23 mouse cellular contexts compared by ENCODE assay signal in the genomic region with DNA sequence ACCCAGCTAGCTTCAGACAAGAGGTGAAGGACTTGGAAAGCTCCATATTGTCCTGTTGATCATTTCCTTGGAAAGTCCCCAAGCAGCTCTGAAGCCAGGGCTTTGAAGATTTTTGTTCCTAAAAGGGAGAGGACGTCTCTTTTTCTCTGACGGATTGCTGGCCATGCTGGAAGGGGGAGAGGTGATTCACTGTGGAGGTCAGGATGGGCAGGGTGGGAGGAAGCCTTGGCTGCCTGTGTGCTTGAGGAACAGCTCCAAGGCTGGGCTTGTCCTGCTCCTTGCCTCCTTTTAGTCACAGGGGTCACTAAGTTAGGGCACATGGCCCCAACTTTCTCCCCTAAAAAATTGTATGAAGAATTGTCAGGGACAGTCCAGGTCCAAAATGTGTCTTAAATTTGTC.
DNase-seq lines count a peak whose midpoint lies in the region; ATAC-seq and TF ChIP-seq lines count a peak whose summit lies in the region.
"Had no signal": no experiment of that assay in that cellular context is flagged by ENCODE, and none has a peak within 500 bp of the region (broad histone marks: within the 10 kb centered on the region; RNA-seq: fewer than 3 reads in every experiment).

No protein-coding gene starts in this region.

- no peak for TF ChIP-seq POLR2A in limb, embryonic 14.5 days (IDR thresholded peaks at IDR 0.05; ENCODE audit: borderline replicate concordance, extremely low read depth, insufficient read depth, insufficient read length)

- no peak overlapping the region for H3K4me3 ChIP-seq in intestine, embryonic 15.5 days (replicated peaks)
- no peak overlapping the region for H3K4me3 ChIP-seq in intestine, postnatal 0 days (ENCODE audit: low read depth, low read length)
- no peak overlapping the region for H3K4me3 ChIP-seq in limb, embryonic 14.5 days (replicated peaks; ENCODE audit: low read length)
- no peak overlapping the region for H3K4me3 ChIP-seq in limb, embryonic 10.5 days
- H3K4me3 ChIP-seq: embryonic facial prominence, embryonic 15.5 days; limb, embryonic 15.5 days; liver, embryonic 15.5 days; midbrain, embryonic 12.5 days; neural tube, embryonic 12.5 days had no signal

- WGBS in intestine, embryonic 15.5 days: 55% methylated on average over 2 of the region's 2 CpGs
- 42% methylated on average over 2 of the region's 2 CpGs for WGBS in intestine, postnatal 0 days
- WGBS in limb, embryonic 14.5 days: 73% methylated on average over 2 of the region's 2 CpGs
- WGBS in limb, embryonic 10.5 days: 71% methylated on average over 2 of the region's 2 CpGs

- H3K36me3 ChIP-seq in intestine, embryonic 15.5 days: no peaks in the 10 kb centered on the region
- no peaks in the 10 kb centered on the region for H3K36me3 ChIP-seq in intestine, postnatal 0 days (ENCODE audit: control insufficient read depth, insufficient read depth)
- no peaks in the 10 kb centered on the region for H3K36me3 ChIP-seq in limb, embryonic 14.5 days (ENCODE audit: control insufficient read depth, insufficient read depth, low read length)
- no peaks in the 10 kb centered on the region for H3K36me3 ChIP-seq in limb, embryonic 10.5 days
- H3K36me3 ChIP-seq: embryonic facial prominence, embryonic 15.5 days; limb, embryonic 15.5 days; liver, embryonic 15.5 days; midbrain, embryonic 12.5 days; neural tube, embryonic 12.5 days had no signal

- H3K4me1 ChIP-seq in intestine, embryonic 15.5 days (replicated peaks): no peaks in the 10 kb centered on the region
- no peaks in the 10 kb centered on the region for H3K4me1 ChIP-seq in intestine, postnatal 0 days (replicated peaks; ENCODE audit: control insufficient read depth, insufficient read depth, low read length)
- H3K4me1 ChIP-seq in limb, embryonic 14.5 days (ENCODE audit: control insufficient read depth, insufficient read depth, low read length): no peaks in the 10 kb centered on the region
- H3K4me1 ChIP-seq in limb, embryonic 10.5 days: no peaks in the 10 kb centered on the region
- H3K4me1 ChIP-seq: embryonic facial prominence, embryonic 15.5 days; limb, embryonic 15.5 days; liver, embryonic 15.5 days; midbrain, embryonic 12.5 days; neural tube, embryonic 12.5 days had no signal

- DNase-seq in limb, embryonic 14.5 days (ENCODE audit: low spot score): peak; percentile 9
- no peak for DNase-seq in limb, embryonic 10.5 days (ENCODE audit: low spot score)
- peak; percentile 31 for DNase-seq in adrenal gland, adult 8-10 months
- peak; percentile 9 for DNase-seq in ovary, postnatal 10 days (ENCODE audit: low spot score)
- no peak for DNase-seq in urinary bladder, adult 18-20 months (ENCODE audit: low spot score in 2 of 2)
- no peak for DNase-seq in adipocyte (ENCODE audit: low spot score)
- DNase-seq: cerebellum, adult 11 months; cerebellum, postnatal 14 days; embryo, embryonic 11 days; heart, postnatal 10 days; right cerebral cortex, postnatal 14 days; spleen, adult 18-20 months; thymus, postnatal 14 days had no signal

- H3K9ac ChIP-seq in intestine, embryonic 15.5 days: no peak overlapping the region
- no peak overlapping the region for H3K9ac ChIP-seq in intestine, postnatal 0 days (ENCODE audit: low read depth, low read length)
- no peak overlapping the region for H3K9ac ChIP-seq in limb, embryonic 14.5 days (ENCODE audit: low read depth, low read length, severe bottlenecking)
- H3K9ac ChIP-seq: embryonic facial prominence, embryonic 15.5 days; limb, embryonic 15.5 days; liver, embryonic 15.5 days; midbrain, embryonic 12.5 days; neural tube, embryonic 12.5 days had no signal

- H3K4me2 ChIP-seq in intestine, embryonic 15.5 days (replicated peaks): no peak overlapping the region
- H3K4me2 ChIP-seq in intestine, postnatal 0 days (replicated peaks; ENCODE audit: low read depth): no peak overlapping the region
- H3K4me2 ChIP-seq in limb, embryonic 14.5 days (replicated peaks; ENCODE audit: low read depth, low read length, severe bottlenecking): no peak overlapping the region
- H3K4me2 ChIP-seq: embryonic facial prominence, embryonic 15.5 days; limb, embryonic 15.5 days; liver, embryonic 15.5 days; midbrain, embryonic 12.5 days; neural tube, embryonic 12.5 days had no signal

- H3K27ac ChIP-seq in intestine, embryonic 15.5 days: no peak overlapping the region
- H3K27ac ChIP-seq in intestine, postnatal 0 days (ENCODE audit: low read depth, low read length): no peak overlapping the region
- H3K27ac ChIP-seq in limb, embryonic 14.5 days (replicated peaks; ENCODE audit: low read depth, low read length): no peak overlapping the region
- no peak overlapping the region for H3K27ac ChIP-seq in limb, embryonic 10.5 days
- H3K27ac ChIP-seq: embryonic facial prominence, embryonic 15.5 days; limb, embryonic 15.5 days; liver, embryonic 15.5 days; midbrain, embryonic 12.5 days; neural tube, embryonic 12.5 days had no signal

- no peaks in the 10 kb centered on the region for H3K9me3 ChIP-seq in intestine, embryonic 15.5 days
- H3K9me3 ChIP-seq in intestine, postnatal 0 days (ENCODE audit: control insufficient read depth): no peaks in the 10 kb centered on the region
- H3K9me3 ChIP-seq in limb, embryonic 14.5 days (ENCODE audit: control insufficient read depth, low read length): no peaks in the 10 kb centered on the region
- no peaks in the 10 kb centered on the region for H3K9me3 ChIP-seq in limb, embryonic 10.5 days (replicated peaks)
- H3K9me3 ChIP-seq: embryonic facial prominence, embryonic 15.5 days; limb, embryonic 15.5 days; liver, embryonic 15.5 days; midbrain, embryonic 12.5 days; neural tube, embryonic 12.5 days had no signal

- no peak for TF ChIP-seq CTCF in intestine, postnatal 0 days (IDR thresholded peaks at IDR 0.05; ENCODE audit: low read depth)

- ATAC-seq in intestine, embryonic 15.5 days: peak; percentile 47; the same call in 1 of the 2 replicates
- ATAC-seq in intestine, postnatal 0 days: no peak
- no peak for ATAC-seq in limb, embryonic 14.5 days (ENCODE audit: low FRiP score, low read depth)
- ATAC-seq: activated CD4-positive, CD25-positive, alpha-beta regulatory T cell, adult 4 months; CD4-positive, CD25-positive, alpha-beta regulatory T cell, adult 4 months; lung, postnatal 0 days had no signal

- H3K27me3 ChIP-seq in intestine, embryonic 15.5 days (replicated peaks): no peaks in the 10 kb centered on the region
- H3K27me3 ChIP-seq in intestine, postnatal 0 days (replicated peaks; ENCODE audit: control insufficient read depth, insufficient read depth, low read length): no peaks in the 10 kb centered on the region
- no peaks in the 10 kb centered on the region for H3K27me3 ChIP-seq in limb, embryonic 14.5 days (ENCODE audit: control insufficient read depth, insufficient read depth, low read length)
- H3K27me3 ChIP-seq in limb, embryonic 10.5 days (ENCODE audit: low read depth, poor library complexity, severe bottlenecking): no peaks in the 10 kb centered on the region
- H3K27me3 ChIP-seq: embryonic facial prominence, embryonic 15.5 days; limb, embryonic 15.5 days; liver, embryonic 15.5 days; midbrain, embryonic 12.5 days; neural tube, embryonic 12.5 days had no signal

Comparison
In these comparisons a context has a peak if more than half of its experiments do, and no peak if none do; other contexts are left out.
1. DNase-seq: peak in limb, embryonic 14.5 days (single experiment), adrenal gland, adult 8-10 months (single experiment) and ovary, postnatal 10 days (single experiment); none in limb, embryonic 10.5 days (single experiment), urinary bladder, adult 18-20 months (0 of 2) and adipocyte (single experiment).